In the genomic region with DNA sequence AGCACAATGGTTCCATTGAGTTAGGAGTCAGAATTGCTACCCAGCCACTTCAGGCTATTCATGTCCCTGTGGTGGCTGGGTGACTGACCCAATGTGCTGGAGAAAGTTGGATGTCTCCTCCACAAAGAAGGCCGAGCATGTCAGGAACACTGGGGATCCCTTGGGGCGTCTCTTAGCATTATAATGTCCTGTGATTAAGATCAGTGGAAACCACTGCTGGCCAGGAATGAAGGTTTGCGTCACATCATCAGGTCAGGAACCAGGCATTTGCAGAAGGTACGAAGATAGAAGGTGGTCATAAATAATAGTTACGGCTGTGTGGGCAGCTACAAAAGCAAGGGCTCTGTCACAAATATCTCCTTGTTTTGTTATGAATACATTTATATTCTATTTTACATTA, we compare ENCODE assay signal across 17 mouse cellular contexts.
"Had no signal": no experiment of that assay in that cellular context is flagged by ENCODE, and none has a peak within 500 bp of the region (broad histone marks: within the 10 kb centered on the region; RNA-seq: fewer than 3 reads in every experiment).

No protein-coding gene starts in this region.

- DNase-seq: cerebellum, adult 2 months; cerebellum, adult 8-10 months; cerebellum, adult 9-10 months; cerebellum, adult 9-11 months; cerebellum, postnatal 10 days; cerebellum, postnatal 14 days; cerebellum, postnatal 25 days; cerebellum, postnatal 36 days; embryo, embryonic 11 days; forebrain, postnatal 0 days; gastrocnemius, adult 2 months; gastrocnemius, postnatal 10 days; gastrocnemius, postnatal 14 days; gastrocnemius, postnatal 25 days; gastrocnemius, postnatal 36 days; heart, adult 18-20 months; heart, adult 2 months had no signal
